Mouse (Mus musculus): ENCODE measurements around the gene Gucd1.
"Not testable (repeated sequence)": the region's sequence is repeated elsewhere in the genome, so short reads cannot be mapped to it uniquely, and the experiment has no call there.

The Gucd1 gene

GRCm38 (mm10) chr10:75439211-75439811, 78.5 kb downstream of the Gucd1 start:
- intact Hi-C loops (cut with DNase I) = loop anchor here (5.0 kb wide), 4 partner anchors 47 to 257 kb away; no protein-coding TSS in a partner anchor

- intact Hi-C loops (cut with DNase I) = loop anchor here (5.0 kb wide), 4 partner anchors 46 to 256 kb away; no protein-coding TSS in a partner anchor
Measured at GRCm38 (mm10) chr10:75438132-75438810, 79.5 kb downstream of the Gucd1 start.

GRCm38 (mm10) chr10:75437284-75437683, 80.5 kb downstream of the Gucd1 start:
- intact Hi-C loops (cut with DNase I) = loop anchor here (2.0 to 5.0 kb wide), 5 partner anchors 45 to 255 kb away; partner anchors contain the start of gene Adora2a

GRCm38 (mm10) chr10:75436604-75437217, 81.1 kb downstream of the Gucd1 start:
- intact Hi-C loops (cut with DNase I) = loop anchor here (2.0 to 5.0 kb wide), 5 partner anchors 44 to 254 kb away; partner anchors contain the start of gene Adora2a

- intact Hi-C loops (cut with DNase I) = no loop called here
Measured at GRCm38 (mm10) chr10:75430633-75431032, 87.1 kb downstream of the Gucd1 start.

- intact Hi-C loops (cut with DNase I) = no loop called here
Measured at GRCm38 (mm10) chr10:75430147-75430537, 87.6 kb downstream of the Gucd1 start.

GRCm38 (mm10) chr10:75429522-75430146, 88.1 kb downstream of the Gucd1 start:
- intact Hi-C loops (cut with DNase I) = no loop called here

GRCm38 (mm10) chr10:75429004-75429380, 88.8 kb downstream of the Gucd1 start:
- intact Hi-C loops (cut with DNase I) = no loop called here

- intact Hi-C loops (cut with DNase I) = no loop called here
Measured at GRCm38 (mm10) chr10:75428049-75429003, 89.4 kb downstream of the Gucd1 start.

- intact Hi-C loops (cut with DNase I) = no loop called here
Measured at GRCm38 (mm10) chr10:75424498-75424901, 93.3 kb downstream of the Gucd1 start.

- intact Hi-C loops (cut with DNase I) = no loop called here
Measured at GRCm38 (mm10) chr10:75418747-75419146, 99.0 kb downstream of the Gucd1 start.

- intact Hi-C loops (cut with DNase I) = no loop called here
Measured at GRCm38 (mm10) chr10:75417363-75418042, 100.3 kb downstream of the Gucd1 start.

- intact Hi-C loops (cut with DNase I) = no loop called here
Measured at GRCm38 (mm10) chr10:75414925-75415324, 102.8 kb downstream of the Gucd1 start.

GRCm38 (mm10) chr10:75412114-75413103, 105.4 kb downstream of the Gucd1 start:
- intact Hi-C loops (cut with DNase I) = no loop called here

- intact Hi-C loops (cut with DNase I) = not testable (repeated sequence)
Measured at GRCm38 (mm10) chr10:75411343-75412113, 106.2 kb downstream of the Gucd1 start.

GRCm38 (mm10) chr10:75407741-75408140, 110.0 kb downstream of the Gucd1 start:
- intact Hi-C loops (cut with DNase I) = no loop called here

- intact Hi-C loops (cut with DNase I) = no loop called here
Measured at GRCm38 (mm10) chr10:75406755-75407154, 111.0 kb downstream of the Gucd1 start.

- intact Hi-C loops (cut with DNase I) = no loop called here
Measured at GRCm38 (mm10) chr10:75405916-75406315, 111.9 kb downstream of the Gucd1 start.
